Mouse (Mus musculus) lung, adult 2 months (tissue): ENCODE results near the gene Abcf3.

Experiments
- CTCF ChIP-seq: fragments of 200-500 bp; IDR thresholded peaks from 2 replicates; pipeline ENCODE4 v1.5.1; 2011; ENCODE audit warnings: mild to moderate bottlenecking, low read length, control low read depth; ENCODE audit not compliant: insufficient read depth
- POLR2A ChIP-seq: fragments of 200-500 bp; IDR thresholded peaks from 2 replicates; pipeline ENCODE4 v1.6.1; 2011; ENCODE audit warnings: low read depth, mild to moderate bottlenecking, control low read depth, low read length, borderline replicate concordance; ENCODE audit errors: extremely low read depth

DNA sequence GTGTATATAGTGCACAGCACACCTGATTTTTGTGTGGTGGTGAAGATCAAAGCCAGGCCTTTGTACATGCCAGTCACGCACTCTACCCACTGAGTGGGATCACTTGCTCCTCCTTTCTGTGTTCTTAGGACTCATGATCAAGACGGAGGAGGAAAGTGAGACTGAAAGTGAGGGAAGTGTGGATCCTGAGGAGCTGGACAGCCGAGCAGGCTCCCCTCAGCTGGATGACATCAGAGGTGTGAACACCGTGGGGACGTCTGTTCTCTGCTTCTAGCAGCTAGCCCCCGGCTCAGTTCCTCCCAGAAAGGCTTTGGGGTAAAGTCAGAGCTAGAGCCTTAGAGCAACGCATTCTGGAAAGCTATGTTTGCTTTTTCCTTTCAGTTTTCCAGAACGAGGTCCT is 42.4 kb upstream of the Abcf3 start:
- no peak for TF ChIP-seq CTCF
- no peak for TF ChIP-seq POLR2A
